Mouse (Mus musculus) adrenal gland, postnatal 25 days (tissue): ENCODE data around the gene Unc93b1. TPM values are rescaled to one million over a fixed set of nuclear protein-coding genes. Genes with fewer than 3 reads are reported as not detected.

Experiments used
- DNase-seq: peaks from one replicate; pipeline ENCODE4 v3.0.0; 2021; ENCODE audit warnings: mixed read lengths
- long read RNA-seq: library from polyadenylated mRNA; stranded (forward); transcript quantifications from one replicate; pipeline ENCODE4 v2.0.0, GENCODE M21; 2021
- total RNA-seq: library from RNA; stranded (reverse); gene quantifications from 2 replicates; pipeline ENCODE4 v1.2.3, GENCODE M21; 2021

Unc93b1 gene
- total RNA-seq: 46.5 and 69.6 TPM in 2 replicates
- long read RNA-seq, transcript Unc93b1-203 (11 exons, 2,266 nt): major isoform, 66 of 91 reads
- long read RNA-seq, partial matches to known transcripts: 12 of 91 reads
- long read RNA-seq, other reads (novel, unspliced or antisense): 10 of 91 reads

- peak; percentile 77 for DNase-seq
Measured at GRCm38 (mm10) chr19:3935032-3935895, at the start of gene Unc93b1. Unc93b1 (plus strand) TSS chr19:3935186.

- no peak for DNase-seq
Measured at GRCm38 (mm10) chr19:3889096-3889495, 45.9 kb upstream of the Unc93b1 start.

- DNase-seq: no peak
Measured at GRCm38 (mm10) chr19:3890181-3890580, 44.8 kb upstream of the Unc93b1 start.

- no peak for DNase-seq
Measured at GRCm38 (mm10) chr19:3893545-3894116, 41.4 kb upstream of the Unc93b1 start.

- DNase-seq: no peak
Measured at GRCm38 (mm10) chr19:3894294-3894693, 40.7 kb upstream of the Unc93b1 start.

- DNase-seq: no peak
Measured at GRCm38 (mm10) chr19:3895171-3895631, 39.8 kb upstream of the Unc93b1 start.

GRCm38 (mm10) chr19:3896208-3896607 lies 38.8 kb upstream of the Unc93b1 start:
- DNase-seq: no peak

- no peak for DNase-seq
Measured at GRCm38 (mm10) chr19:3897557-3897956, 37.4 kb upstream of the Unc93b1 start.

- no peak for DNase-seq
Measured at GRCm38 (mm10) chr19:3898952-3899351, 36.0 kb upstream of the Unc93b1 start.

GRCm38 (mm10) chr19:3899618-3900017 lies 35.4 kb upstream of the Unc93b1 start:
- DNase-seq: no peak

- DNase-seq: no peak
Measured at GRCm38 (mm10) chr19:3902966-3903365, 32.0 kb upstream of the Unc93b1 start.

GRCm38 (mm10) chr19:3903648-3904362 lies 31.2 kb upstream of the Unc93b1 start:
- no peak for DNase-seq

GRCm38 (mm10) chr19:3904363-3904675 lies 30.7 kb upstream of the Unc93b1 start:
- DNase-seq: no peak

GRCm38 (mm10) chr19:3905261-3905969 lies 29.6 kb upstream of the Unc93b1 start:
- no peak for DNase-seq

GRCm38 (mm10) chr19:3906326-3906725 lies 28.7 kb upstream of the Unc93b1 start:
- no peak for DNase-seq

GRCm38 (mm10) chr19:3906795-3907786 lies 27.9 kb upstream of the Unc93b1 start, which contains the start of gene Tcirg1:
Tcirg1 (minus strand) TSS chr19:3907133.
- peak; percentile 86 for DNase-seq

GRCm38 (mm10) chr19:3907876-3908660 lies 26.9 kb upstream of the Unc93b1 start:
- no peak for DNase-seq

GRCm38 (mm10) chr19:3910206-3910605 lies 24.8 kb upstream of the Unc93b1 start:
- no peak for DNase-seq

GRCm38 (mm10) chr19:3912337-3913204 lies 22.4 kb upstream of the Unc93b1 start, which contains the start of gene Ndufs8:
Ndufs8 (minus strand) TSS chr19:3912774.
- peak; percentile 83 for DNase-seq
